Comparison of ENCODE assay signal across 18 mouse cellular contexts in genomic region chr17:43128908-43129533, GRCm38 (mm10).
"Had no signal": no experiment of that assay in that cellular context is flagged by ENCODE, and none has a peak within 500 bp of the region (broad histone marks: within the 10 kb centered on the region; RNA-seq: fewer than 3 reads in every experiment).

No protein-coding gene starts in this region.

- DNase-seq: lung, adult 18-20 months; lung, embryonic 14.5 days; lung, postnatal 10 days; lung, postnatal 4 days; retina, postnatal 1 day; right cerebral cortex, adult 18-20 months; right cerebral cortex, postnatal 25 days; right cerebral cortex, postnatal 4 days; spleen, adult 18-20 months; thymus, adult 18-20 months; thymus, postnatal 14 days; thymus, postnatal 36 days had no signal

- H3K4me3 ChIP-seq: midbrain, embryonic 10.5 days; midbrain, embryonic 13.5 days; midbrain, embryonic 15.5 days; myocyte; neural tube, embryonic 13.5 days; neural tube, embryonic 15.5 days had no signal

- H3K36me3 ChIP-seq: midbrain, embryonic 10.5 days; midbrain, embryonic 13.5 days; midbrain, embryonic 15.5 days; neural tube, embryonic 13.5 days; neural tube, embryonic 15.5 days had no signal

- H3K9me3 ChIP-seq: midbrain, embryonic 10.5 days; midbrain, embryonic 15.5 days; neural tube, embryonic 13.5 days; neural tube, embryonic 15.5 days had no signal

- H3K4me1 ChIP-seq: midbrain, embryonic 10.5 days; midbrain, embryonic 13.5 days; midbrain, embryonic 15.5 days; neural tube, embryonic 13.5 days; neural tube, embryonic 15.5 days had no signal

- H3K27me3 ChIP-seq: midbrain, embryonic 13.5 days; midbrain, embryonic 15.5 days; neural tube, embryonic 13.5 days; neural tube, embryonic 15.5 days had no signal

- ATAC-seq: midbrain, embryonic 13.5 days; midbrain, embryonic 15.5 days had no signal

- H3K27ac ChIP-seq: midbrain, embryonic 10.5 days; midbrain, embryonic 13.5 days; midbrain, embryonic 15.5 days; neural tube, embryonic 13.5 days; neural tube, embryonic 15.5 days had no signal

- H3K9ac ChIP-seq: lung, embryonic 14.5 days; midbrain, embryonic 13.5 days; midbrain, embryonic 15.5 days; neural tube, embryonic 13.5 days; neural tube, embryonic 15.5 days had no signal

- H3K4me2 ChIP-seq: lung, embryonic 14.5 days; midbrain, embryonic 13.5 days; midbrain, embryonic 15.5 days; neural tube, embryonic 13.5 days; neural tube, embryonic 15.5 days had no signal
